Mouse (Mus musculus) thymus, adult 2 months (tissue): Measurements from ENCODE around the gene Ago3. TPM values are rescaled to one million over a fixed set of nuclear protein-coding genes. Genes with fewer than 3 reads are reported as not detected.
A peak's percentile ranks its signal among the peaks of the same experiment; 100 is the strongest.

Experiments
- DNase-seq: peaks from one replicate; pipeline ENCODE4 v3.0.0; 2021
- H3K27ac ChIP-seq: fragments of 200-500 bp; 2 replicates; pipeline ENCODE4 v1.5.1; 2012; ENCODE audit warnings: low read length, control low read depth; ENCODE audit not compliant: control insufficient read depth, insufficient read depth
- H3K27me3 ChIP-seq: fragments of 200-500 bp; 2 replicates; pipeline ENCODE4 v1.6.1; 2012; ENCODE audit warnings: mild to moderate bottlenecking, low read length, moderate library complexity, mixed read lengths; ENCODE audit not compliant: control insufficient read depth, insufficient read depth
- H3K36me3 ChIP-seq: fragments of 200-500 bp; 2 replicates; pipeline ENCODE4 v1.6.1; 2012; ENCODE audit warnings: mild to moderate bottlenecking, low read length, moderate library complexity; ENCODE audit not compliant: control insufficient read depth, insufficient read depth
- H3K4me1 ChIP-seq: fragments of 200-500 bp; replicated peaks from 2 replicates; pipeline ENCODE4 v1.6.1; 2012; ENCODE audit warnings: low read length; ENCODE audit not compliant: control insufficient read depth, insufficient read depth
- H3K4me3 ChIP-seq: fragments of 200-500 bp; 2 replicates; pipeline ENCODE4 v1.5.1; 2012; ENCODE audit warnings: mild to moderate bottlenecking, low read length, control low read depth, moderate library complexity; ENCODE audit not compliant: control insufficient read depth, insufficient read depth
- CTCF ChIP-seq: fragments of 200-500 bp; IDR thresholded peaks from 2 replicates; pipeline ENCODE4 v1.5.1; 2012; ENCODE audit warnings: mild to moderate bottlenecking, control low read depth, low read length, moderate library complexity, borderline replicate concordance; ENCODE audit not compliant: control insufficient read depth, poor library complexity, insufficient read depth; ENCODE audit errors: extremely low read depth
- POLR2A ChIP-seq: fragments of 200-500 bp; IDR thresholded peaks from 2 replicates; pipeline ENCODE4 v1.6.1; 2012; ENCODE audit warnings: mild to moderate bottlenecking, low read length, control low read depth, moderate library complexity; ENCODE audit not compliant: control insufficient read depth, poor library complexity, insufficient read depth; ENCODE audit errors: extremely low read depth
- WGBS: fragments of 180-500 bp; shearing (Covaris S2); methylation state at CpG from one replicate; pipeline ENCODE4 v1.1.7; 2018; 5-methylcytosine and 5-hydroxymethylcytosine counted together
- polyA plus RNA-seq: library from polyadenylated mRNA; depleted of rRNA; stranded (reverse); fragments of >200 nt; gene quantifications from 2 replicates; pipeline ENCODE4 v1.2.3, GENCODE M21; 2012

Ago3 gene
- polyA plus RNA-seq, 1 experiment: 29.1 TPM

DNA sequence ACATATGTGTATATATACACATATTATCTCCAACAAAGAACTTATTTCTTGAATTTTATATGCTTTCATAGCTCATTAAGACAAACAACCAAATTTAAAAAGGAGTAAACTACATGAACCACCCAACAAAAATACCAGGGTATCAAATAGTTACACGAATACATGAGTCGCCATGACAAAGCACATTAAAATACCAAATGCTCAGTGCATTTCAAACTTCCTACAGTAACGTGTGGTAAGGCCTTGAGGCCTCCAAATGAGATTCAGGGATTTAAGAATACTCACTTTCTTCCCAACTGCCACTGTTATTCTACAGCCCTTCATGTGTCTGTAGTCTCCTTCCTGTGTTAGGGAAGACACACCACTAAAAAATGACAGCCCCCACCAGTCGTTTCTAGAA, 2.4 kb upstream of the Ago3 start:
- 89% methylated on average over 4 of the region's 4 CpGs for WGBS
- DNase-seq: no peak
- Histone ChIP-seq H3K4me1 (peaks cover 9% of the 10 kb centered on the region), H3K27ac (no peak overlapping the region), H3K36me3 (no peaks in the 10 kb centered on the region), H3K27me3 (no peaks in the 10 kb centered on the region), H3K4me3 (no peak overlapping the region)
- TF ChIP-seq POLR2A (no peak), CTCF (no peak)

GRCm38 (mm10) chr4:126428682-126429346, 542 bp downstream of the Ago3 start:
- no peak for DNase-seq
- 9% methylated on average over 24 of the region's 24 CpGs for WGBS

GRCm38 (mm10) chr4:126423866-126424265, 5.5 kb downstream of the Ago3 start:
- WGBS: 94% methylated on average over 2 of the region's 2 CpGs
- Histone ChIP-seq H3K27me3 (no peaks in the 10 kb centered on the region), H3K27ac (no peak overlapping the region), H3K36me3 (no peaks in the 10 kb centered on the region), H3K4me3 (no peak overlapping the region), H3K4me1 (peaks cover 4% of the 10 kb centered on the region)
- no peak for TF ChIP-seq POLR2A
- TF ChIP-seq CTCF: no peak
- DNase-seq: no peak

More at GRCm38 (mm10) chr4:126428682-126429346, 542 bp downstream of the Ago3 start:
- peak overlapping the region; percentile 94 for H3K4me3 ChIP-seq
- H3K4me1 ChIP-seq: peaks cover 9% of the 10 kb centered on the region
- H3K27ac ChIP-seq: peak overlapping the region; percentile 35; the same call in 1 of the 2 replicates
- H3K36me3 ChIP-seq: no peaks in the 10 kb centered on the region
- TF ChIP-seq CTCF (no peak), POLR2A (no peak)
- no peaks in the 10 kb centered on the region for H3K27me3 ChIP-seq

GRCm38 (mm10) chr4:126415707-126416106, 13.6 kb downstream of the Ago3 start:
- Histone ChIP-seq H3K36me3 (no peaks in the 10 kb centered on the region), H3K27ac (no peak overlapping the region), H3K4me1 (no peaks in the 10 kb centered on the region), H3K27me3 (no peaks in the 10 kb centered on the region), H3K4me3 (no peak overlapping the region)
- no peak for TF ChIP-seq CTCF
- TF ChIP-seq POLR2A: no peak
- DNase-seq: no peak

DNA sequence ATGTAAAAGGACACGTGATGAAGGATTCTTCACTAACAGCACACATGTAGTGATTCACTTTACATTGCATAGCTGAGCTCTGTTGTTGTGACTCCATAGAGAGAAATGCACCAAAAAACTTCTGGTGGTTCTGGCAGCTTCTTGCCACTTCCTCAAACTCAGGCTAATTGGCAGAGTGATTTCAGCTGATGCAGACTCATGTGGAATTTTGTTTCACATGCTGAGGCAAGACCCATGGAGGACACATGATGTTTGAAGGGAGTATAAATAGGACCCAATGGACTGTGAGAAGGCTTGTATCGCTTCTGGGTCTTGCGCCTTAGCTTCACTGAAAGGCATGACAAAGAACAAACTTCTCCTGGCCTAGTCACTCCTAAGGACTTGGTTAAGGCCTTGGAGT, 16.8 kb downstream of the Ago3 start:
- no peak for DNase-seq
- 97% methylated on average over 3 of the region's 3 CpGs for whole genome bisulfite sequencing
- Histone ChIP-seq H3K36me3 (no peaks in the 10 kb centered on the region), H3K27ac (no peak overlapping the region), H3K27me3 (no peaks in the 10 kb centered on the region), H3K4me1 (no peaks in the 10 kb centered on the region), H3K4me3 (no peak overlapping the region)
- no peak for TF ChIP-seq CTCF
- no peak for TF ChIP-seq POLR2A

DNA sequence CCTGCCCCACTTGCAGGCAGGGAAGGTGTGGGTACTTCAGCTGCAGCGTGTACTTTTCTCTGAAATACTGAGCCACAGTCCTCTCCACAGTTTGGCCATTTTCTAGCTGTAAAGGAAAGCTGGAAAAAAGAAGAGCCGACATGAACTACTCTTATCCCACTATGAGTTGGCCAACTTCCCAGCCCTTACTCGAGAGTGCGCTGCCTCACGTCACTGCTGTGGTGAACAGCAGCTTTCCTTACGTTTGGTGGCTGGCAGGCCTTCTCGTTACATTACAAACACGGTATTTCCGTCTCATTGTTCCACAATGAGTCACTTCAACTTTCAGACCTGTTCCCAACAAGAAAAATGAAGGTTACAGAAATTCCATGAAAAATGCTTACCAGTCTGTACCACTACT, 57.9 kb downstream of the Ago3 start:
- Histone ChIP-seq H3K4me1 (no peaks in the 10 kb centered on the region), H3K27ac (no peak overlapping the region), H3K36me3 (peaks cover 10% of the 10 kb centered on the region), H3K27me3 (no peaks in the 10 kb centered on the region), H3K4me3 (no peak overlapping the region)
- TF ChIP-seq POLR2A (no peak), CTCF (no peak)
- 93% methylated on average over 9 of the region's 9 CpGs for WGBS
- no peak for DNase-seq

- H3K4me3 ChIP-seq: no peak overlapping the region
- no peak for DNase-seq
- H3K36me3 ChIP-seq: peaks cover 7% of the 10 kb centered on the region; the same call in 1 of the 2 replicates
- no peak for TF ChIP-seq POLR2A
- TF ChIP-seq CTCF: no peak
- no peak overlapping the region for H3K27ac ChIP-seq
- H3K27me3 ChIP-seq: no peaks in the 10 kb centered on the region
- H3K4me1 ChIP-seq: no peaks in the 10 kb centered on the region
- WGBS: 100% methylated on average over 1 of the region's 1 CpGs
Observed at GRCm38 (mm10) chr4:126360069-126360468, 69.3 kb downstream of the Ago3 start.
